ENCODE assay signal across 8 mouse cellular contexts in genomic region chr15:100551326-100552307, GRCm38 (mm10). TPM values are rescaled to one million over a fixed set of nuclear protein-coding genes. Genes with fewer than 3 reads are reported as not detected.
DNase-seq lines count a peak whose midpoint lies in the region; ATAC-seq and TF ChIP-seq lines count a peak whose summit lies in the region.

TSS of gene Tfcp2 (minus strand) at chr15:100552008.

- WGBS in forebrain, embryonic 16.5 days, result 0% methylated on average over 84 of the region's 84 CpGs
- WGBS in lung, embryonic 14.5 days, result under 1% methylated on average over 84 of the region's 84 CpGs
- WGBS in olfactory bulb, adult 2 months, result under 1% methylated on average over 84 of the region's 84 CpGs
- under 1% methylated on average over 84 of the region's 84 CpGs for WGBS in thymus, adult 2 months

- no peaks in the 10 kb centered on the region for H3K9me3 ChIP-seq in G1E (replicated peaks)
- no peaks in the 10 kb centered on the region for H3K9me3 ChIP-seq in forebrain, embryonic 16.5 days (ENCODE audit: control insufficient read depth, low read length)
- no peaks in the 10 kb centered on the region for H3K9me3 ChIP-seq in lung, embryonic 14.5 days (ENCODE audit: low read depth, low read length)

- H3K27me3 ChIP-seq in G1E (ENCODE audit: insufficient read depth, low read length), result no peaks in the 10 kb centered on the region
- no peaks in the 10 kb centered on the region for H3K27me3 ChIP-seq in forebrain, embryonic 16.5 days (replicated peaks; ENCODE audit: control insufficient read depth, insufficient read depth, low read length)
- no peaks in the 10 kb centered on the region for H3K27me3 ChIP-seq in lung, embryonic 14.5 days (ENCODE audit: insufficient read depth, low read length)
- H3K27me3 ChIP-seq in thymus, adult 2 months (ENCODE audit: control insufficient read depth, insufficient read depth, low read length), result no peaks in the 10 kb centered on the region

- peak within 1 kb of the TSS; percentile 93 for H3K9ac ChIP-seq in forebrain, embryonic 16.5 days (replicated peaks; ENCODE audit: low read depth, low read length)
- peak within 1 kb of the TSS; percentile 72 for H3K9ac ChIP-seq in lung, embryonic 14.5 days

- DNase-seq in G1E (ENCODE audit: low spot score), result peak; percentile 95
- DNase-seq in cerebellum, adult 18-20 months, result peak; percentile 97 to 99
- DNase-seq in heart, postnatal 36 days, result peak; percentile 98
- DNase-seq in layer of hippocampus, adult 2 months (ENCODE audit: low spot score in 2 of 2), result peak; percentile 99
- peak; percentile 99 for DNase-seq in lung, embryonic 14.5 days
- peak; percentile 97 for DNase-seq in thymus, adult 2 months

- H3K36me3 ChIP-seq in G1E (replicated peaks), result peaks cover 20% of the 10 kb centered on the region
- 0 out of 2 replicates have a peak, but pooled peaks cover 2% of the 10 kb centered on the region for H3K36me3 ChIP-seq in forebrain, embryonic 16.5 days (ENCODE audit: control insufficient read depth, insufficient read depth)
- peaks cover 8% of the 10 kb centered on the region; the same call in 1 of the 2 replicates for H3K36me3 ChIP-seq in lung, embryonic 14.5 days (ENCODE audit: insufficient read depth)
- H3K36me3 ChIP-seq in thymus, adult 2 months (ENCODE audit: control insufficient read depth, insufficient read depth, low read length), result no peaks in the 10 kb centered on the region

- H3K4me1 ChIP-seq in G1E (ENCODE audit: insufficient read depth, low read depth, low read length), result peaks cover 19% of the 10 kb centered on the region
- H3K4me1 ChIP-seq in forebrain, embryonic 16.5 days (replicated peaks; ENCODE audit: control insufficient read depth, insufficient read depth, low read length), result peaks cover 15% of the 10 kb centered on the region
- H3K4me1 ChIP-seq in lung, embryonic 14.5 days (ENCODE audit: insufficient read depth), result peaks cover 4% of the 10 kb centered on the region; the same call in 1 of the 2 replicates
- H3K4me1 ChIP-seq in olfactory bulb, adult 2 months (ENCODE audit: control insufficient read depth, insufficient read depth, low read length), result peaks cover 7% of the 10 kb centered on the region; the same call in 1 of the 2 replicates
- peaks cover 6% of the 10 kb centered on the region; the same call in 1 of the 2 replicates for H3K4me1 ChIP-seq in thymus, adult 2 months (replicated peaks; ENCODE audit: control insufficient read depth, insufficient read depth, low read length)

- intact Hi-C loops in heart, postnatal 36 days (cut with DNase I), result loop anchor here (5.0 kb wide), 1 partner anchor 46 kb away; the partner anchor contains the start of gene Pou6f1

- H3K27ac ChIP-seq in forebrain, embryonic 16.5 days (ENCODE audit: low read length), result peak within 1 kb of the TSS; percentile 83
- peak within 1 kb of the TSS; percentile 89 for H3K27ac ChIP-seq in layer of hippocampus, adult 2 months
- H3K27ac ChIP-seq in lung, embryonic 14.5 days (ENCODE audit: low read depth), result peak within 1 kb of the TSS; percentile 92
- peak within 1 kb of the TSS; percentile 41; the same call in 1 of the 2 replicates for H3K27ac ChIP-seq in olfactory bulb, adult 2 months (ENCODE audit: insufficient read depth, low read depth, low read length)
- no peak within 1 kb of the TSS for H3K27ac ChIP-seq in thymus, adult 2 months (ENCODE audit: control insufficient read depth, insufficient read depth, low read length)

- TF ChIP-seq POLR2A in olfactory bulb, adult 2 months (IDR thresholded peaks at IDR 0.05; ENCODE audit: insufficient read depth, low read depth, low read length), result peak; percentile 70
- peak; percentile 59 for TF ChIP-seq POLR2A in thymus, adult 2 months (IDR thresholded peaks at IDR 0.05; ENCODE audit: control insufficient read depth, extremely low read depth, insufficient read depth, low read length, poor library complexity)

- no peak for TF ChIP-seq CTCF in G1E (IDR thresholded peaks at IDR 0.05; ENCODE audit: low read depth, low read length)
- no peak for TF ChIP-seq CTCF in layer of hippocampus, adult 2 months (conservative IDR thresholded peaks at IDR 0.05)
- TF ChIP-seq CTCF in lung, embryonic 14.5 days (IDR thresholded peaks at IDR 0.05; ENCODE audit: low read depth), result no peak
- no peak for TF ChIP-seq CTCF in olfactory bulb, adult 2 months (IDR thresholded peaks at IDR 0.05; ENCODE audit: insufficient read depth, low read depth, low read length)
- TF ChIP-seq CTCF in thymus, adult 2 months (IDR thresholded peaks at IDR 0.05; ENCODE audit: borderline replicate concordance, control insufficient read depth, extremely low read depth, insufficient read depth, low read length, poor library complexity), result peak; percentile 40; the same call in 1 of the 2 replicates

- H3K4me3 ChIP-seq in G1E (ENCODE audit: low read depth, low read length), result peak within 1 kb of the TSS; percentile 87
- H3K4me3 ChIP-seq in forebrain, embryonic 16.5 days (replicated peaks; ENCODE audit: low read length), result peak within 1 kb of the TSS; percentile 88
- H3K4me3 ChIP-seq in layer of hippocampus, adult 2 months, result peak within 1 kb of the TSS; percentile 99
- peak within 1 kb of the TSS; percentile 80 for H3K4me3 ChIP-seq in lung, embryonic 14.5 days (ENCODE audit: low read depth, low read length)
- H3K4me3 ChIP-seq in olfactory bulb, adult 2 months (ENCODE audit: insufficient read depth, low read depth, low read length), result peak within 1 kb of the TSS; percentile 88
- peak within 1 kb of the TSS; percentile 71 for H3K4me3 ChIP-seq in thymus, adult 2 months (ENCODE audit: control insufficient read depth, insufficient read depth, low read length)

- peak; percentile 100 for ATAC-seq in G1E (ENCODE audit: extremely low read depth, insufficient number of reproducible peaks, low FRiP score, poor library complexity, severe bottlenecking)
- peak; percentile 100 for ATAC-seq in forebrain, embryonic 16.5 days
- ATAC-seq in lung, embryonic 14.5 days (ENCODE audit: insufficient read depth), result peak; percentile 100

- H3K4me2 ChIP-seq in forebrain, embryonic 16.5 days (ENCODE audit: low read length), result peak within 1 kb of the TSS; percentile 78
- H3K4me2 ChIP-seq in lung, embryonic 14.5 days, result peak within 1 kb of the TSS; percentile 87

RNA-seq across cellular contexts. Expression of gene Tfcp2, which starts in this region (rescaled TPM):
- 16.0 and 18.8 TPM in 2 replicates for total RNA-seq in G1E (2014; fragmentation: Nextera tagmentation)
- total RNA-seq in G1E (2017), result 8.7 and 10.9 TPM in 2 replicates
- 2.9 and 3.9 TPM in 2 replicates for polyA plus RNA-seq in G1E (2012)
- 30.7 and 35.1 TPM in 2 replicates for polyA plus RNA-seq in forebrain, embryonic 16.5 days (2015; fragmentation: Nextera tagmentation; extraction: Ambion mirVana)
- total RNA-seq in heart, postnatal 36 days (2021), result 10 to 100 TPM; 11.9 to 13.4 TPM
- total RNA-seq in layer of hippocampus, adult 2 months (2021), result 10 to 100 TPM; 29.3 to 31.0 TPM
- 23.0 and 25.5 TPM in 2 replicates for polyA plus RNA-seq in lung, embryonic 14.5 days (2014; fragmentation: Nextera tagmentation; extraction: Ambion mirVana)
- not detected in 2 replicates for polyA plus RNA-seq in olfactory bulb, adult 2 months (2012; ENCODE audit: insufficient read depth, insufficient read length, low replicate concordance, missing spikeins)
- 7.7 and 8.2 TPM in 2 replicates for polyA plus RNA-seq in thymus, adult 2 months (2012; rRNA removed)
